Mouse (Mus musculus) midbrain, embryonic 11.5 days (tissue): ENCODE data around the gene Twist1. TPM values are rescaled to one million over a fixed set of nuclear protein-coding genes. Genes with fewer than 3 reads are reported as not detected.

ENCODE experiments used
- ATAC-seq: fragments of 200-750 bp; cut with Nextera tagmentation; 2 replicates; pipeline ENCODE4 v1.8.0; 2017; ENCODE audit warnings: moderate TSS enrichment, moderate library complexity; ENCODE audit not compliant: low FRiP score
- DNase-seq: peaks from one replicate; pipeline ENCODE4 v3.0.0; 2015; ENCODE audit warnings: low spot score; ENCODE audit errors: missing footprints
- H3K27ac ChIP-seq: fragments of 300-500 bp; sonication (generic); 2 replicates; pipeline ENCODE4 v1.5.1; 2014; ENCODE audit warnings: low read depth, low read length
- H3K27me3 ChIP-seq: fragments of 300-500 bp; sonication (generic); 2 replicates; pipeline ENCODE4 v1.6.1; 2014; ENCODE audit warnings: mild to moderate bottlenecking, low read length, moderate library complexity, mixed read lengths; ENCODE audit not compliant: control insufficient read depth, insufficient read depth
- H3K36me3 ChIP-seq: fragments of 300-500 bp; sonication (generic); 2 replicates; pipeline ENCODE4 v1.6.1; 2014; ENCODE audit warnings: mild to moderate bottlenecking, low read length, moderate library complexity, mixed read lengths; ENCODE audit not compliant: control insufficient read depth, insufficient read depth
- H3K4me1 ChIP-seq: fragments of 300-500 bp; sonication (generic); 2 replicates; pipeline ENCODE4 v1.6.1; 2014; ENCODE audit warnings: low read length; ENCODE audit not compliant: control insufficient read depth, insufficient read depth
- H3K4me2 ChIP-seq: fragments of 300-500 bp; sonication (generic); 2 replicates; pipeline ENCODE4 v1.6.1; 2014; ENCODE audit warnings: mild to moderate bottlenecking, moderate library complexity
- H3K4me3 ChIP-seq: fragments of 300-500 bp; sonication (generic); 2 replicates; pipeline ENCODE4 v1.5.1; 2014; ENCODE audit warnings: low read depth, low read length
- H3K9ac ChIP-seq: fragments of 300-500 bp; sonication (generic); 2 replicates; pipeline ENCODE4 v1.6.1; 2014; ENCODE audit warnings: low read length
- H3K9me3 ChIP-seq: fragments of 300-500 bp; sonication (generic); 2 replicates; pipeline ENCODE4 v1.6.1; 2016; ENCODE audit warnings: low read length; ENCODE audit not compliant: control insufficient read depth
- WGBS: fragments of 180-500 bp; shearing (Covaris S2); extraction: QIAGEN DNeasy Blood & Tissue Kit; methylation state at CpG from one replicate; pipeline ENCODE4 v1.1.7; 2014; 5-methylcytosine and 5-hydroxymethylcytosine counted together
- polyA plus RNA-seq: library from polyadenylated mRNA; unstranded; fragments of >200 nt; fragmentation: Nextera tagmentation; extraction: Ambion mirVana; gene quantifications from 2 replicates; pipeline ENCODE4 v1.2.1, GENCODE M21; 2014

Twist1 gene
- polyA plus RNA-seq, 1 experiment from 2014 or later, result 10.2 TPM

GRCm38 (mm10) chr12:33964427-33964826, 7.0 kb downstream of the Twist1 start:
- no peak overlapping the region for H3K4me2 ChIP-seq
- DNase-seq, result peak; percentile 90
- no peak overlapping the region for H3K4me3 ChIP-seq
- 1% methylated on average over 2 of the region's 2 CpGs for WGBS
- H3K9ac ChIP-seq, result no peak overlapping the region
- H3K9me3 ChIP-seq, result no peaks in the 10 kb centered on the region
- ATAC-seq, result no peak
- H3K27ac ChIP-seq, result no peak overlapping the region
- peaks cover 16% of the 10 kb centered on the region for H3K4me1 ChIP-seq
- H3K36me3 ChIP-seq, result no peaks in the 10 kb centered on the region
- H3K27me3 ChIP-seq, result peaks cover 89% of the 10 kb centered on the region

GRCm38 (mm10) chr12:33965661-33966360, 8.3 kb downstream of the Twist1 start:
- Histone ChIP-seq H3K9ac (no peak overlapping the region), H3K27ac (no peak overlapping the region), H3K4me1 (peaks cover 16% of the 10 kb centered on the region), H3K27me3 (peaks cover 93% of the 10 kb centered on the region), H3K4me3 (no peak overlapping the region), H3K4me2 (no peak overlapping the region), H3K36me3 (no peaks in the 10 kb centered on the region), H3K9me3 (no peaks in the 10 kb centered on the region)
- 4% methylated on average over 5 of the region's 5 CpGs for WGBS
- DNase-seq (peak; percentile 91), ATAC-seq (no peak)

- Histone ChIP-seq H3K27me3 (peaks cover 88% of the 10 kb centered on the region), H3K36me3 (no peaks in the 10 kb centered on the region), H3K4me2 (peak overlapping the region; percentile 40), H3K27ac (no peak overlapping the region), H3K4me3 (peak overlapping the region; percentile 16; the same call in 1 of the 2 replicates), H3K9me3 (no peaks in the 10 kb centered on the region), H3K4me1 (peaks cover 16% of the 10 kb centered on the region), H3K9ac (no peak overlapping the region; the same call in 1 of the 2 replicates)
- under 1% methylated on average over 35 of the region's 35 CpGs for WGBS
- DNase-seq, result peak; percentile 97
- peak; percentile 25; the same call in 1 of the 2 replicates for ATAC-seq
These were observed 9.3 kb downstream of the Twist1 start for GRCm38 (mm10) chr12:33966490-33967415.

GRCm38 (mm10) chr12:33967514-33967913, 10.0 kb downstream of the Twist1 start:
- under 1% methylated on average over 21 of the region's 21 CpGs for WGBS
- Histone ChIP-seq H3K9me3 (no peaks in the 10 kb centered on the region), H3K27ac (no peak overlapping the region), H3K9ac (no peak overlapping the region), H3K4me1 (peaks cover 16% of the 10 kb centered on the region), H3K4me2 (peak overlapping the region; percentile 40), H3K27me3 (peaks cover 80% of the 10 kb centered on the region), H3K4me3 (peak overlapping the region; percentile 16; the same call in 1 of the 2 replicates), H3K36me3 (no peaks in the 10 kb centered on the region)
- DNase-seq, result peak; percentile 97
- peak; percentile 64 for ATAC-seq

GRCm38 (mm10) chr12:33968041-33968897, 10.8 kb downstream of the Twist1 start:
- H3K9me3 ChIP-seq, result no peaks in the 10 kb centered on the region
- H3K4me3 ChIP-seq, result peak overlapping the region; percentile 14; the same call in 1 of the 2 replicates
- WGBS, result 1% methylated on average over 37 of the region's 37 CpGs
- H3K4me2 ChIP-seq, result peak overlapping the region; percentile 40
- DNase-seq, result peak; percentile 95
- H3K27me3 ChIP-seq, result peaks cover 73% of the 10 kb centered on the region
- no peaks in the 10 kb centered on the region for H3K36me3 ChIP-seq
- peaks cover 16% of the 10 kb centered on the region for H3K4me1 ChIP-seq
- no peak overlapping the region for H3K9ac ChIP-seq
- ATAC-seq, result peak; percentile 20; the same call in 1 of the 2 replicates
- H3K27ac ChIP-seq, result no peak overlapping the region

GRCm38 (mm10) chr12:33968898-33969178, 11.4 kb downstream of the Twist1 start:
- no peak overlapping the region for H3K4me3 ChIP-seq

GRCm38 (mm10) chr12:33980159-33980558, 22.7 kb downstream of the Twist1 start:
- Histone ChIP-seq H3K9me3 (no peaks in the 10 kb centered on the region), H3K36me3 (no peaks in the 10 kb centered on the region), H3K27ac (no peak overlapping the region), H3K4me3 (no peak overlapping the region), H3K4me1 (no peaks in the 10 kb centered on the region), H3K9ac (no peak overlapping the region), H3K4me2 (no peak overlapping the region), H3K27me3 (no peaks in the 10 kb centered on the region)
- ATAC-seq, result no peak
- WGBS, result 78% methylated on average over 4 of the region's 4 CpGs
- DNase-seq, result peak; percentile 70

More at GRCm38 (mm10) chr12:33968898-33969178, 11.4 kb downstream of the Twist1 start:
- Histone ChIP-seq H3K27me3 (peaks cover 67% of the 10 kb centered on the region), H3K9ac (no peak overlapping the region), H3K4me2 (no peak overlapping the region), H3K4me1 (peaks cover 16% of the 10 kb centered on the region), H3K27ac (no peak overlapping the region), H3K36me3 (no peaks in the 10 kb centered on the region), H3K9me3 (no peaks in the 10 kb centered on the region)
- DNase-seq (peak; percentile 92), ATAC-seq (no peak)
- WGBS, result 8% methylated on average over 4 of the region's 4 CpGs

- Histone ChIP-seq H3K9ac (no peak overlapping the region), H3K9me3 (no peaks in the 10 kb centered on the region), H3K4me1 (no peaks in the 10 kb centered on the region), H3K27me3 (no peaks in the 10 kb centered on the region), H3K4me2 (no peak overlapping the region), H3K27ac (no peak overlapping the region), H3K36me3 (no peaks in the 10 kb centered on the region), H3K4me3 (no peak overlapping the region)
- WGBS, result 52% methylated on average over 7 of the region's 7 CpGs
- DNase-seq (peak; percentile 78), ATAC-seq (no peak)
These were observed 24.0 kb downstream of the Twist1 start for GRCm38 (mm10) chr12:33981433-33981832.
